In genomic region chr15:78437237-78438017, GRCm38 (mm10) we compare ENCODE assay signal across 8 mouse cellular contexts. TPM values are rescaled to one million over a fixed set of nuclear protein-coding genes. Genes with fewer than 3 reads are reported as not detected.
DNase-seq lines count a peak whose midpoint lies in the region; ATAC-seq and TF ChIP-seq lines count a peak whose summit lies in the region.
"Had no signal": no experiment of that assay in that cellular context is flagged by ENCODE, and none has a peak within 500 bp of the region (broad histone marks: within the 10 kb centered on the region; RNA-seq: fewer than 3 reads in every experiment).

No protein-coding gene starts in this region.

- H3K4me1 ChIP-seq in ES-E14 (ENCODE audit: control insufficient read depth in 2 of 2, insufficient read depth in 2 of 2, low read length in 2 of 2, poor library complexity in 1 of 2): peaks cover 0 to 18% of the 10 kb centered on the region in 2 experiments; a peak in 2 of 4 replicates
- peaks cover 16% of the 10 kb centered on the region for H3K4me1 ChIP-seq in forebrain, embryonic 11.5 days (replicated peaks; ENCODE audit: control insufficient read depth, insufficient read depth, low read length)
- H3K4me1 ChIP-seq in midbrain, embryonic 14.5 days (ENCODE audit: control insufficient read depth, insufficient read depth, low read length): peaks cover 12% of the 10 kb centered on the region

- ATAC-seq in forebrain, embryonic 11.5 days (replicated peaks; ENCODE audit: low FRiP score): peak; percentile 24; the same call in 1 of the 2 replicates
- ATAC-seq in midbrain, embryonic 14.5 days (ENCODE audit: low FRiP score, low TSS enrichment): peak; percentile 31; the same call in 1 of the 2 replicates

- H3K4me3 ChIP-seq in ES-E14 (ENCODE audit: insufficient read depth in 1 of 2, low read depth in 1 of 2, low read length in 2 of 2, poor library complexity in 1 of 2, severe bottlenecking in 1 of 2): peak overlapping the region; percentile 28 to 44; a peak in 3 of 4 replicates
- peak overlapping the region; percentile 21; the same call in 1 of the 2 replicates for H3K4me3 ChIP-seq in forebrain, embryonic 11.5 days (ENCODE audit: low read depth, low read length)
- peak overlapping the region; percentile 12; the same call in 1 of the 2 replicates for H3K4me3 ChIP-seq in midbrain, embryonic 14.5 days (replicated peaks; ENCODE audit: low read depth, low read length)
- H3K4me3 ChIP-seq: erythroblast, embryonic 14.5 days had no signal

- no peak overlapping the region; the same call in 1 of the 2 replicates for H3K9ac ChIP-seq in ES-E14 (ENCODE audit: insufficient read depth, low read depth, low read length, poor library complexity, severe bottlenecking)
- peak overlapping the region; percentile 51 for H3K9ac ChIP-seq in forebrain, embryonic 11.5 days (ENCODE audit: low read length)
- peak overlapping the region; percentile 39 for H3K9ac ChIP-seq in midbrain, embryonic 14.5 days (replicated peaks; ENCODE audit: low read length)

- WGBS in forebrain, embryonic 11.5 days: 12% methylated on average over 23 of the region's 23 CpGs
- 17% methylated on average over 23 of the region's 23 CpGs for WGBS in midbrain, embryonic 14.5 days

- no peak overlapping the region for H3K27ac ChIP-seq in ES-E14 (ENCODE audit: insufficient read depth, low read depth, low read length, poor library complexity, severe bottlenecking)
- 0 out of 2 replicates have a peak overlapping the region, but pooled peaks have one; percentile 3 for H3K27ac ChIP-seq in forebrain, embryonic 11.5 days (ENCODE audit: low read depth, low read length)
- H3K27ac ChIP-seq in midbrain, embryonic 14.5 days (replicated peaks; ENCODE audit: low read depth, low read length): peak overlapping the region; percentile 56

- DNase-seq in ES-E14 (ENCODE audit: low read depth, low spot score): no peak
- DNase-seq in adrenal gland, adult 8-10 months: peak; percentile 83
- peak; percentile 68 for DNase-seq in forebrain, embryonic 11.5 days (ENCODE audit: low spot score)
- DNase-seq in heart, postnatal 10 days: peak; percentile 81 to 82
- DNase-seq in left cerebral cortex, postnatal 4 days: peak; percentile 56
- DNase-seq in midbrain, embryonic 14.5 days: peak; percentile 37
- peak; percentile 84 for DNase-seq in testis, postnatal 14 days (ENCODE audit: low spot score)

- peaks cover 13% of the 10 kb centered on the region; the same call in 1 of the 2 replicates for H3K36me3 ChIP-seq in ES-E14 (ENCODE audit: control insufficient read depth, insufficient read depth, low read length, poor library complexity, severe bottlenecking)
- H3K36me3 ChIP-seq in forebrain, embryonic 11.5 days (ENCODE audit: control insufficient read depth, insufficient read depth, low read length): no peaks in the 10 kb centered on the region; the same call in 1 of the 2 replicates
- peaks cover 25% of the 10 kb centered on the region for H3K36me3 ChIP-seq in midbrain, embryonic 14.5 days (ENCODE audit: control insufficient read depth, insufficient read depth, low read length)

- in situ Hi-C loops in ES-E14 (cut with MboI; ENCODE audit: low sequenced_read_pairs in 2 of 2, unreplicated experiment in 2 of 2): no loop called here

- H3K27me3 ChIP-seq in forebrain, embryonic 11.5 days (ENCODE audit: control insufficient read depth, insufficient read depth, low read length): no peaks in the 10 kb centered on the region; the same call in 1 of the 2 replicates
- H3K27me3 ChIP-seq in midbrain, embryonic 14.5 days (ENCODE audit: control insufficient read depth, insufficient read depth, low read length): no peaks in the 10 kb centered on the region

- peak overlapping the region; percentile 51 for H3K4me2 ChIP-seq in forebrain, embryonic 11.5 days (ENCODE audit: low read depth, low read length, severe bottlenecking)
- peak overlapping the region; percentile 44 for H3K4me2 ChIP-seq in midbrain, embryonic 14.5 days (ENCODE audit: low read length)

- H3K9me3 ChIP-seq in ES-E14 (ENCODE audit: control insufficient read depth, insufficient read depth, low read depth, low read length): no peaks in the 10 kb centered on the region
- H3K9me3 ChIP-seq in forebrain, embryonic 11.5 days (ENCODE audit: control insufficient read depth, low read length): no peaks in the 10 kb centered on the region
- H3K9me3 ChIP-seq in midbrain, embryonic 14.5 days (ENCODE audit: control insufficient read depth, low read length): no peaks in the 10 kb centered on the region

- intact Hi-C loops in heart, postnatal 10 days (cut with DNase I): no loop called here
- intact Hi-C loops in left cerebral cortex, postnatal 4 days (cut with DNase I): loop anchor here (10.0 kb wide), 1 partner anchor 463 kb away; the partner anchor contains the start of gene Eif3d

TF ChIP-seq in ES-E14, 5 proteins besides CTCF, POLR2A, EP300 and RAD21:
- no peak for TF ChIP-seq MAFK (IDR thresholded peaks at IDR 0.05; ENCODE audit: insufficient read depth, low read depth, low read length)
- TF ChIP-seq CHD2 (IDR thresholded peaks at IDR 0.05; ENCODE audit: low read depth, low read length): no peak
- TF ChIP-seq ZNF384 (IDR thresholded peaks at IDR 0.05; ENCODE audit: low read depth, low read length): no peak
- TF ChIP-seq HCFC1 (IDR thresholded peaks at IDR 0.05; ENCODE audit: borderline replicate concordance, insufficient read depth, low read length): no peak
- no peak for TF ChIP-seq ZC3H11A (IDR thresholded peaks at IDR 0.05; ENCODE audit: borderline replicate concordance, low read depth, low read length)
TF ChIP-seq in ES-E14: peak in this region for 0.

RNA-seq across cellular contexts. Expression of gene Kctd17, which starts 9.1 kb away (rescaled TPM):
- total RNA-seq in ES-E14 (2012; rRNA removed): 24.7 and 28.0 TPM in 2 replicates
- total RNA-seq in adrenal gland, adult 8-10 months (2022): 100 to 1,000 TPM in 2 of 4 experiments, 10 to 100 TPM in 2; 80.2 to 106 (median 96.4) TPM
- polyA plus RNA-seq in forebrain, embryonic 11.5 days (2014; fragmentation: Nextera tagmentation; extraction: Ambion mirVana): 67.9 and 76.7 TPM in 2 replicates
- total RNA-seq in heart, postnatal 10 days (2021): 10 to 100 TPM; 80.7 TPM
- total RNA-seq in left cerebral cortex, postnatal 4 days (2021): 100 to 1,000 TPM; 212 to 213 TPM
- 120 and 154 TPM in 2 replicates for polyA plus RNA-seq in midbrain, embryonic 14.5 days (2014; fragmentation: Nextera tagmentation; extraction: Ambion mirVana)

RNA-seq across cellular contexts. Expression of gene Tmprss6, which starts 31.0 kb away (rescaled TPM):
- 0.49 and 0.63 TPM in 2 replicates for total RNA-seq in ES-E14 (2012; rRNA removed)
- total RNA-seq in adrenal gland, adult 8-10 months (2022): 1 to 10 TPM; 1.1 to 2.8 (median 2.0) TPM
- 0.31 and 0.79 TPM in 2 replicates for polyA plus RNA-seq in forebrain, embryonic 11.5 days (2014; fragmentation: Nextera tagmentation; extraction: Ambion mirVana)
- total RNA-seq in heart, postnatal 10 days (2021): under 1 TPM; 0.10 to 0.45 TPM
- not detected for total RNA-seq in left cerebral cortex, postnatal 4 days (2021)
- 0.26 and 0.43 TPM in 2 replicates for polyA plus RNA-seq in midbrain, embryonic 14.5 days (2014; fragmentation: Nextera tagmentation; extraction: Ambion mirVana)

RNA-seq across cellular contexts. Expression of gene Mpst, which starts 31.2 kb away (rescaled TPM):
- 15.1 and 18.8 TPM in 2 replicates for total RNA-seq in ES-E14 (2012; rRNA removed)
- total RNA-seq in adrenal gland, adult 8-10 months (2022): 10 to 100 TPM; 47.5 to 53.8 (median 49.3) TPM
- polyA plus RNA-seq in forebrain, embryonic 11.5 days (2014; fragmentation: Nextera tagmentation; extraction: Ambion mirVana): 2.7 and 4.2 TPM in 2 replicates
- 10 to 100 TPM; 26.0 to 26.3 TPM for total RNA-seq in heart, postnatal 10 days (2021)
- total RNA-seq in left cerebral cortex, postnatal 4 days (2021): 10 to 100 TPM; 57.2 to 58.7 TPM
- polyA plus RNA-seq in midbrain, embryonic 14.5 days (2014; fragmentation: Nextera tagmentation; extraction: Ambion mirVana): 4.7 and 6.6 TPM in 2 replicates

RNA-seq across cellular contexts. Expression of gene Tst, which starts 31.7 kb away (rescaled TPM):
- total RNA-seq in ES-E14 (2012; rRNA removed): 14.9 and 22.4 TPM in 2 replicates
- 100 to 1,000 TPM; 288 to 361 (median 321) TPM for total RNA-seq in adrenal gland, adult 8-10 months (2022)
- polyA plus RNA-seq in forebrain, embryonic 11.5 days (2014; fragmentation: Nextera tagmentation; extraction: Ambion mirVana): 10.4 and 11.9 TPM in 2 replicates
- 10 to 100 TPM; 14.4 to 16.4 TPM for total RNA-seq in heart, postnatal 10 days (2021)
- total RNA-seq in left cerebral cortex, postnatal 4 days (2021): 10 to 100 TPM; 29.2 to 30.4 TPM
- polyA plus RNA-seq in midbrain, embryonic 14.5 days (2014; fragmentation: Nextera tagmentation; extraction: Ambion mirVana): 11.8 and 15.2 TPM in 2 replicates

RNA-seq across cellular contexts. Expression of gene Tex33, which starts 41.7 kb away (rescaled TPM):
- not detected in 2 replicates for total RNA-seq in ES-E14 (2012; rRNA removed)
- total RNA-seq in adrenal gland, adult 8-10 months (2022): under 1 TPM in 1 of 4 experiments, not detected in 3; 0.31 TPM
- not detected in 2 replicates for polyA plus RNA-seq in forebrain, embryonic 11.5 days (2014; fragmentation: Nextera tagmentation; extraction: Ambion mirVana)
- total RNA-seq in heart, postnatal 10 days (2021): not detected
- total RNA-seq in left cerebral cortex, postnatal 4 days (2021): not detected
- not detected in 2 replicates for polyA plus RNA-seq in midbrain, embryonic 14.5 days (2014; fragmentation: Nextera tagmentation; extraction: Ambion mirVana)
- polyA plus RNA-seq: erythroblast, embryonic 14.5 days had no signal
